Mouse (Mus musculus) lung, adult 2 months (tissue): ENCODE results near the gene Cfd. TPM values are rescaled to one million over a fixed set of nuclear protein-coding genes. Genes with fewer than 3 reads are reported as not detected.

Experiments
- DNase-seq: peaks from one replicate; pipeline ENCODE4 v3.0.0; 2022
- H3K4me1 ChIP-seq: fragments of 200-500 bp; 2 replicates; pipeline ENCODE4 v1.6.1; 2011; ENCODE audit warnings: low read length; ENCODE audit not compliant: control insufficient read depth, insufficient read depth
- H3K4me3 ChIP-seq: fragments of 200-500 bp; replicated peaks from 2 replicates; pipeline ENCODE3; 2011; ENCODE audit warnings: low read depth, mild to moderate bottlenecking, control low read depth, low read length; ENCODE audit errors: extremely low read depth
- CTCF ChIP-seq: fragments of 200-500 bp; IDR thresholded peaks from 2 replicates; pipeline ENCODE4 v1.5.1; 2011; ENCODE audit warnings: mild to moderate bottlenecking, low read length, control low read depth; ENCODE audit not compliant: insufficient read depth
- POLR2A ChIP-seq: fragments of 200-500 bp; IDR thresholded peaks from 2 replicates; pipeline ENCODE4 v1.6.1; 2011; ENCODE audit warnings: low read depth, mild to moderate bottlenecking, control low read depth, low read length, borderline replicate concordance; ENCODE audit errors: extremely low read depth
- WGBS: fragments of 180-500 bp; shearing (Covaris S2); methylation state at CpG from one replicate; pipeline ENCODE4 v1.1.7; 2018; 5-methylcytosine and 5-hydroxymethylcytosine counted together
- polyA plus RNA-seq: library from polyadenylated mRNA; depleted of rRNA; stranded (reverse); fragments of >200 nt; gene quantifications from 2 replicates; pipeline ENCODE4 v1.2.3, GENCODE M21; 2012; rRNA removed

Gene Cfd
- polyA plus RNA-seq, 1 experiment = 297 TPM

DNA sequence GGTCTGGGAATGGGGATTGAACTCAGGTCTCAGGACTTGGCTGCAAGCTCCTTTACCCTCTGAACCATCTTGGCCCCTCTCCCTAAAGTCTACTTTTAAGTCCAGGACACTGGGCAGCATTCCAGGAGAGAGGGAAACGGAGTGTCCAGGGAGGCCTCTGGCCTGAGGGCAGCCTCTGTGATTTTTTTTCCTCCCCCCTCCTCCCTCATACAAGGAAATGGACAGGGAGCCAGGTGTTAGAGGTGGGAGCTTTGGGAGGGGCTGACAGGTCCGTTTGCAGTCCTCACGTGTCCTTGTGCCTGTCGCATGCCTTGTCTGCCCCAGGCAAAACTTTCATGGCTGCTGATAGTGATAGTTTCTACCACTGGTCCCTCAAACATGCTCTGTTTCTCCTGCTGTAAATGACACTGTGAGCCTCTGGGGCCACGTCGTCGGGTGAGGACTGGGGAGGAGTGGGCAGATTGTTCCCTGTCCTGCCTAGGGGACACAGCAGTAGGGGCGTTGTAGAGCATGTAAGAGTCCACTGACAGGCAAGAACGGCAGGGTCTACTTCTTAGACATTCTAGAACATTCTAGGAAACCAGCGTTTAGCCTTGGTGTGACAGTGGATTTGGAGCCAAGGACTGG lies 45.7 kb downstream of the Cfd start:
- Histone ChIP-seq H3K4me1 (peaks cover 40% of the 10 kb centered on the region), H3K4me3 (no peak overlapping the region)
- no peak for TF ChIP-seq CTCF
- no peak for TF ChIP-seq POLR2A
- DNase-seq = no peak
- WGBS = 15% methylated on average over 10 of the region's 10 CpGs

DNA sequence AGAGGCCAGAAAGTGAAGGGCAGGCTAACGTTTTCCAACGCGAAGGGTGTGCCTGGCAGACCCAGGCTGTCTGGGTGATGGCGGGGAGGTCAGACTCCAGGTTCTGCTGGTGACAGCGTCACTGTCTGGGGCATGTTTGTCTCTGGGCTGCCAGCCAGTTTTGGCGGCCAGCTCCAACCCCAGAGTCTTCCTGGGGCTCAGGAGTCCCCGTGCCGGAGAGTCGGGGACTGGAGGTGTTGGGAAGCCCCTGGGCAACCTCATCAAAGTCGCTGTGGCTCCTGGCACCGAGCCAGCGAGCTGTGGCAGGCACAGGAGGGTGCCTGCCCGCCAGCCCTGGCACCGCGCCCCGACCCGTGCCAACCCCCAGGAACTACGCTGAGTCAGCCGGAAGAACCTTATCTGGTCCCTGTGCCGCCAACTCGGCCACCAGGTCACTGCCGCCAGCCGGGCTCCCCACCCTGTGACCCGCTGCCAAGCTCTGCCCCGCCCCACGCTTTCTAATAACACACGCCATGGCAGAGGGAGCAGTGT lies 46.3 kb downstream of the Cfd start:
- no peak for TF ChIP-seq POLR2A
- TF ChIP-seq CTCF = no peak

DNA sequence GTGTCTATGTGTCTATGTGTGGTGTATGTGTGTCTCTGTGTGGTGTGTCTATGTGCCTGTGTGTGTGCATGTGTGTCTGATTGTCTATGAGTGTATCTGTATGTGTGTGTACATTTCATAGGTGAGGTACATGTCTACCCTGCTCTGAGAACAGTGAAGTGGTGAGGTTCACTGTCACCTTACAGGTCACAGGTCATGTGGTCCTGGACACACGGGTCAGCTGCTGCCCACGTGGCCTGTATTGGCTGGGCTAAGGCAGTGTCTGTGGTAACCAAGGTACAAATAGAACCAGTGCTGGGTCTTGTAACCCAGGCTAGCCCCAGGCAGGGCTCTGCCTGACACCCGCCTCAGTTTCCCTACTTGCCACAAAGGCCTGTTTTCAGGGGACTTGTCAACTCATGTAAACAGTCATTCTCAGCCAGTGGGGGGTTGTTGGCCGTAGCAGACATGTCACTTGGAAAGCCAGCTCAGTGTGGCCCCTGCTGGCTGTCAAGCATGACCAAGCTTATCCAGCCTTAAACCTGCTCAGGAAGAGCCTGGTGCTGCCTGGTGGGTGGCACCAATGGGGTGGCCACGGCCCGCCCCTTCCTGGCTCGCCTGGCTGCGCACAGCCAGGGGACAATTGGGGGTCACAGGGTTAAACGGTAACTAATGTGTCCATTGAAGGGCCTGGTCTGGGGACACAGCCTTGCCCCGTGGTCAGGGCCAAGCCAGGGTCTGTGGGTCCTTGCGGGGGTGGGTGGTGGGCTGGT lies 47.3 kb downstream of the Cfd start:
- Histone ChIP-seq H3K4me3 (no peak overlapping the region), H3K4me1 (peaks cover 36% of the 10 kb centered on the region)
- 73% methylated on average over 11 of the region's 11 CpGs for WGBS
- TF ChIP-seq CTCF = no peak
- TF ChIP-seq POLR2A = no peak
- DNase-seq = no peak

More for the DNA sequence above, 46.3 kb downstream of the Cfd start:
- WGBS = 2% methylated on average over 27 of the region's 27 CpGs
- no peak overlapping the region for H3K4me3 ChIP-seq
- peak; percentile 87 for DNase-seq
- H3K4me1 ChIP-seq = peaks cover 40% of the 10 kb centered on the region

DNA sequence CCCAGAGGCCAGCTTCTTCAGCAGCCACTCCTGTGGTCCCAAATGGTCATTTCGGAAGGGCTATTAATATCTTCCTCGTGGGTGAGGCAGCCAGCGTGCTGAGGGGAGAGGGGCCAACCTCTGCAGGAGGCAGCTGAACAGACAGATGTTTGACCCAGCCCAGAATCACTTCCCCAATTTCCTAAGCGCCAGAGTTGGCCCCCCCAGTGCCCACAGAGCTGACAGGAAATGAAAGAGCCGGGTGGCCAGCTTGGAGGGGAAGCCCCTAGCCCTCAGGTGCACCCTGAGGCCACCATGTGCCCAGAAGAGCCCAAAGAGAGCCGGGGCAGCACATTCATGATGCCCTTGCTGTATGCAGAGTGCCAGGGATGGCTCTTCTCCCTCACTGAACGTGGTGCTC lies 50.1 kb downstream of the Cfd start:
- Histone ChIP-seq H3K4me3 (no peak overlapping the region), H3K4me1 (peaks cover 20% of the 10 kb centered on the region)
- DNase-seq = no peak
- WGBS = 47% methylated on average over 7 of the region's 7 CpGs
- TF ChIP-seq POLR2A (no peak), CTCF (no peak)

Other genes with a start within 250 kb of the Cfd start
- not detected in 2 replicates for gene Odf3l2, start 245.1 kb upstream of the Cfd start, polyA plus RNA-seq
- 0.13 TPM in 1 of 2 replicates, not detected in the other for gene Madcam1, start 226.3 kb upstream of the Cfd start, polyA plus RNA-seq
- gene Tpgs1, start 221.5 kb upstream of the Cfd start, polyA plus RNA-seq = 70.4 and 84.7 TPM in 2 replicates
- 112 and 121 TPM in 2 replicates for gene Cdc34, start 208.7 kb upstream of the Cfd start, polyA plus RNA-seq
- 1.5 and 1.6 TPM in 2 replicates for gene Gzmm, start 201.8 kb upstream of the Cfd start, polyA plus RNA-seq
- gene Bsg, start 186.4 kb upstream of the Cfd start, polyA plus RNA-seq = 684 and 692 TPM in 2 replicates
- 3.0 and 3.9 TPM in 2 replicates for gene Hcn2, start 174.2 kb upstream of the Cfd start, polyA plus RNA-seq
- gene Polrmt, start 144.3 kb upstream of the Cfd start, polyA plus RNA-seq = 42.0 and 46.2 TPM in 2 replicates
- gene Fgf22, start 135.8 kb upstream of the Cfd start, polyA plus RNA-seq = 0.10 and 1.0 TPM in 2 replicates
- 103 and 134 TPM in 2 replicates for gene Rnf126, start 123.9 kb upstream of the Cfd start, polyA plus RNA-seq
- 65.8 and 72.7 TPM in 2 replicates for gene Fstl3, start 113.6 kb upstream of the Cfd start, polyA plus RNA-seq
- 0.20 TPM in 1 of 2 replicates, not detected in the other for gene Prss57, start 99.9 kb upstream of the Cfd start, polyA plus RNA-seq
- gene Palm, start 97.3 kb upstream of the Cfd start, polyA plus RNA-seq = 34.2 and 38.5 TPM in 2 replicates
- 4.0 and 4.8 TPM in 2 replicates for gene Misp, start 69.9 kb upstream of the Cfd start, polyA plus RNA-seq
- gene Ptbp1, start 36.4 kb upstream of the Cfd start, polyA plus RNA-seq = 224 and 265 TPM in 2 replicates
- 3.6 and 5.0 TPM in 2 replicates for gene Prtn3, start 16.4 kb upstream of the Cfd start, polyA plus RNA-seq
- 8.4 and 8.9 TPM in 2 replicates for gene Plppr3, start 16.2 kb upstream of the Cfd start, polyA plus RNA-seq
- gene Elane, start 4.6 kb upstream of the Cfd start, polyA plus RNA-seq = 0.11 and 0.85 TPM in 2 replicates
- 76.2 and 79.1 TPM in 2 replicates for gene Med16, start 18.1 kb downstream of the Cfd start, polyA plus RNA-seq
- not detected in 2 replicates for gene Gm26602, start 20.0 kb downstream of the Cfd start, polyA plus RNA-seq
- gene Kiss1r, start 26.1 kb downstream of the Cfd start, polyA plus RNA-seq = 20.9 and 24.4 TPM in 2 replicates
- gene R3hdm4, start 30.4 kb downstream of the Cfd start, polyA plus RNA-seq = 129 and 162 TPM in 2 replicates
- gene Arid3a, start 36.2 kb downstream of the Cfd start, polyA plus RNA-seq = 7.8 and 8.6 TPM in 2 replicates
- 33.5 and 35.5 TPM in 2 replicates for gene Wdr18, start 69.3 kb downstream of the Cfd start, polyA plus RNA-seq
- 0.33 TPM in 1 of 2 replicates, not detected in the other for gene Grin3b, start 79.9 kb downstream of the Cfd start, polyA plus RNA-seq
- gene Tmem259, start 93.5 kb downstream of the Cfd start, polyA plus RNA-seq = 294 and 318 TPM in 2 replicates
- 387 and 395 TPM in 2 replicates for gene Cnn2, start 97.7 kb downstream of the Cfd start, polyA plus RNA-seq
- gene Abca7, start 105.6 kb downstream of the Cfd start, polyA plus RNA-seq = 31.4 and 38.2 TPM in 2 replicates
- 102 and 103 TPM in 2 replicates for gene Arhgap45, start 125.8 kb downstream of the Cfd start, polyA plus RNA-seq
- gene Polr2e, start 148.9 kb downstream of the Cfd start, polyA plus RNA-seq = 199 and 208 TPM in 2 replicates
- gene Gpx4, start 156.3 kb downstream of the Cfd start, polyA plus RNA-seq = 581 and 623 TPM in 2 replicates
- 83.7 and 85.8 TPM in 2 replicates for gene Sbno2, start 214.7 kb downstream of the Cfd start, polyA plus RNA-seq
- gene Stk11, start 224.9 kb downstream of the Cfd start, polyA plus RNA-seq = 161 and 168 TPM in 2 replicates
- gene Atp5d, start 247.8 kb downstream of the Cfd start, polyA plus RNA-seq = 709 and 1,054 TPM in 2 replicates
- gene Cbarp, start 250.0 kb downstream of the Cfd start, polyA plus RNA-seq = 29.9 and 31.5 TPM in 2 replicates